Mouse (Mus musculus) cortical plate, adult 2 months (tissue): ENCODE data around the gene Spem2. TPM values are rescaled to one million over a fixed set of nuclear protein-coding genes. Genes with fewer than 3 reads are reported as not detected.

ENCODE experiments used
- H3K27ac ChIP-seq: fragments of 200-500 bp; 2 replicates; pipeline ENCODE4 v1.5.1; 2012; ENCODE audit warnings: low read length, control low read depth, inconsistent platforms; ENCODE audit not compliant: insufficient read depth
- H3K4me1 ChIP-seq: fragments of 200-500 bp; 2 replicates; pipeline ENCODE4 v1.6.1; 2011; ENCODE audit warnings: low read length; ENCODE audit not compliant: control insufficient read depth, insufficient read depth
- H3K4me3 ChIP-seq: fragments of 200-500 bp; 2 replicates; pipeline ENCODE4 v1.5.1; 2011; ENCODE audit warnings: mild to moderate bottlenecking, low read length, control low read depth; ENCODE audit not compliant: insufficient read depth
- CTCF ChIP-seq: fragments of 200-500 bp; IDR thresholded peaks from 2 replicates; pipeline ENCODE4 v1.5.1; 2011; ENCODE audit warnings: mild to moderate bottlenecking, control low read depth, low read length; ENCODE audit not compliant: insufficient read depth; ENCODE audit errors: extremely low read depth
- POLR2A ChIP-seq: fragments of 200-500 bp; IDR thresholded peaks from 2 replicates; pipeline ENCODE4 v1.6.1; 2011; ENCODE audit warnings: mild to moderate bottlenecking, low read length, control low read depth; ENCODE audit not compliant: insufficient read depth; ENCODE audit errors: extremely low read depth
- polyA plus RNA-seq: library from polyadenylated mRNA; depleted of rRNA; stranded (reverse); fragments of >200 nt; gene quantifications from 2 replicates; pipeline ENCODE4 v1.2.3, GENCODE M21; 2012; rRNA removed

The Spem2 gene
- polyA plus RNA-seq, 1 experiment = not detected

GRCm38 (mm10) chr11:69774961-69775360 lies 43.3 kb downstream of the Spem2 start:
- H3K27ac ChIP-seq = no peak overlapping the region
- no peak for TF ChIP-seq CTCF
- no peak for TF ChIP-seq POLR2A
- H3K4me1 ChIP-seq = no peaks in the 10 kb centered on the region
- H3K4me3 ChIP-seq = no peak overlapping the region

GRCm38 (mm10) chr11:69767625-69767909 lies 50.7 kb downstream of the Spem2 start:
- TF ChIP-seq CTCF = no peak
- TF ChIP-seq POLR2A = no peak
- H3K27ac ChIP-seq = no peak overlapping the region
- peaks cover 15% of the 10 kb centered on the region for H3K4me1 ChIP-seq
- H3K4me3 ChIP-seq = peak overlapping the region; percentile 99

GRCm38 (mm10) chr11:69766872-69767624 lies 51.2 kb downstream of the Spem2 start:
- Histone ChIP-seq H3K4me3 (peak overlapping the region; percentile 99), H3K4me1 (peaks cover 15% of the 10 kb centered on the region), H3K27ac (peak overlapping the region; percentile 100)
- TF ChIP-seq POLR2A (no peak), CTCF (no peak)

Other genes starting within 250 kb of the Spem2 start
- gene Wrap53, start 238.2 kb downstream of the Spem2 start, polyA plus RNA-seq = 13.6 and 14.3 TPM in 2 replicates
- 33.9 and 35.1 TPM in 2 replicates for gene Trp53, start 238.1 kb downstream of the Spem2 start, polyA plus RNA-seq
- gene Atp1b2, start 212.5 kb downstream of the Spem2 start, polyA plus RNA-seq = 362 and 374 TPM in 2 replicates
- gene Shbg, start 200.6 kb downstream of the Spem2 start, polyA plus RNA-seq = 0.06 and 0.08 TPM in 2 replicates
- 18.1 and 21.1 TPM in 2 replicates for gene Sat2, start 196.4 kb downstream of the Spem2 start, polyA plus RNA-seq
- 132 and 158 TPM in 2 replicates for gene Fxr2, start 185.5 kb downstream of the Spem2 start, polyA plus RNA-seq
- 0.25 and 0.28 TPM in 2 replicates for gene Sox15, start 163.2 kb downstream of the Spem2 start, polyA plus RNA-seq
- gene Mpdu1, start 155.8 kb downstream of the Spem2 start, polyA plus RNA-seq = 89.7 and 92.8 TPM in 2 replicates
- 11.3 and 13.1 TPM in 2 replicates for gene Cd68, start 152.3 kb downstream of the Spem2 start, polyA plus RNA-seq
- gene Eif4a1, start 146.0 kb downstream of the Spem2 start, polyA plus RNA-seq = 323 and 335 TPM in 2 replicates
- 120 and 133 TPM in 2 replicates for gene Senp3, start 136.4 kb downstream of the Spem2 start, polyA plus RNA-seq
- 6.1 and 7.5 TPM in 2 replicates for gene Tnfsf13, start 132.7 kb downstream of the Spem2 start, polyA plus RNA-seq
- 19.8 and 22.5 TPM in 2 replicates for gene Tnfsf12, start 122.6 kb downstream of the Spem2 start, polyA plus RNA-seq
- 3.8 and 4.3 TPM in 2 replicates for gene Tnfsfm13, start 122.4 kb downstream of the Spem2 start, polyA plus RNA-seq
- 21.7 and 23.2 TPM in 2 replicates for gene Polr2a, start 59.8 kb downstream of the Spem2 start, polyA plus RNA-seq
- 0.06 TPM in 1 of 2 replicates, not detected in the other for gene Slc35g3, start 56.5 kb downstream of the Spem2 start, polyA plus RNA-seq
- 56.7 and 58.2 TPM in 2 replicates for gene Zbtb4, start 52.6 kb downstream of the Spem2 start, polyA plus RNA-seq
- gene Chrnb1, start 22.5 kb downstream of the Spem2 start, polyA plus RNA-seq = 1.4 and 2.1 TPM in 2 replicates
- gene Fgf11, start 16.6 kb downstream of the Spem2 start, polyA plus RNA-seq = 17.3 and 17.6 TPM in 2 replicates
- gene Tmem102, start 12.8 kb downstream of the Spem2 start, polyA plus RNA-seq = 0.06 TPM in 1 of 2 replicates, not detected in the other
- not detected in 2 replicates for gene Gm39566, start 3.2 kb downstream of the Spem2 start, polyA plus RNA-seq
- 0.10 and 0.15 TPM in 2 replicates for gene Spem1, start 3.7 kb upstream of the Spem2 start, polyA plus RNA-seq
- gene Nlgn2, start 19.3 kb upstream of the Spem2 start, polyA plus RNA-seq = 112 and 116 TPM in 2 replicates
- 234 and 244 TPM in 2 replicates for gene Tmem256, start 20.0 kb upstream of the Spem2 start, polyA plus RNA-seq
- gene Plscr3, start 27.9 kb upstream of the Spem2 start, polyA plus RNA-seq = 35.3 and 36.5 TPM in 2 replicates
- gene Tnk1, start 40.3 kb upstream of the Spem2 start, polyA plus RNA-seq = 0.08 and 0.25 TPM in 2 replicates
- not detected in 2 replicates for gene Tmem95, start 59.6 kb upstream of the Spem2 start, polyA plus RNA-seq
- gene Kctd11, start 62.9 kb upstream of the Spem2 start, polyA plus RNA-seq = 1.5 and 1.7 TPM in 2 replicates
- 0.13 and 0.26 TPM in 2 replicates for gene Acap1, start 77.1 kb upstream of the Spem2 start, polyA plus RNA-seq
- 0.19 and 0.38 TPM in 2 replicates for gene 2810408A11Rik, start 82.5 kb upstream of the Spem2 start, polyA plus RNA-seq
- gene Neurl4, start 82.6 kb upstream of the Spem2 start, polyA plus RNA-seq = 98.3 and 107 TPM in 2 replicates
- 53.5 and 55.2 TPM in 2 replicates for gene Gps2, start 95.4 kb upstream of the Spem2 start, polyA plus RNA-seq
- 577 and 581 TPM in 2 replicates for gene Eif5a, start 103.5 kb upstream of the Spem2 start, polyA plus RNA-seq
- gene Ybx2, start 117.3 kb upstream of the Spem2 start, polyA plus RNA-seq = 18.1 and 21.1 TPM in 2 replicates
- gene Slc2a4, start 129.7 kb upstream of the Spem2 start, polyA plus RNA-seq = 1.5 and 1.7 TPM in 2 replicates
- not detected in 2 replicates for gene Cldn7, start 146.3 kb upstream of the Spem2 start, polyA plus RNA-seq
- gene Ctdnep1, start 162.7 kb upstream of the Spem2 start, polyA plus RNA-seq = 121 and 139 TPM in 2 replicates
- 121 and 126 TPM in 2 replicates for gene Elp5, start 164.1 kb upstream of the Spem2 start, polyA plus RNA-seq
- 330 and 334 TPM in 2 replicates for gene Gabarap, start 172.7 kb upstream of the Spem2 start, polyA plus RNA-seq
- gene Phf23, start 177.3 kb upstream of the Spem2 start, polyA plus RNA-seq = 37.6 and 38.2 TPM in 2 replicates
- 26.9 and 30.4 TPM in 2 replicates for gene Dvl2, start 182.1 kb upstream of the Spem2 start, polyA plus RNA-seq
- gene Acadvl, start 196.9 kb upstream of the Spem2 start, polyA plus RNA-seq = 66.5 and 71.6 TPM in 2 replicates
- gene Dlg4, start 198.5 kb upstream of the Spem2 start, polyA plus RNA-seq = 816 and 828 TPM in 2 replicates
- gene Asgr1, start 235.6 kb upstream of the Spem2 start, polyA plus RNA-seq = 2.3 and 3.5 TPM in 2 replicates